ENCODE assay signal across 1 mouse cellular context in the genomic region with DNA sequence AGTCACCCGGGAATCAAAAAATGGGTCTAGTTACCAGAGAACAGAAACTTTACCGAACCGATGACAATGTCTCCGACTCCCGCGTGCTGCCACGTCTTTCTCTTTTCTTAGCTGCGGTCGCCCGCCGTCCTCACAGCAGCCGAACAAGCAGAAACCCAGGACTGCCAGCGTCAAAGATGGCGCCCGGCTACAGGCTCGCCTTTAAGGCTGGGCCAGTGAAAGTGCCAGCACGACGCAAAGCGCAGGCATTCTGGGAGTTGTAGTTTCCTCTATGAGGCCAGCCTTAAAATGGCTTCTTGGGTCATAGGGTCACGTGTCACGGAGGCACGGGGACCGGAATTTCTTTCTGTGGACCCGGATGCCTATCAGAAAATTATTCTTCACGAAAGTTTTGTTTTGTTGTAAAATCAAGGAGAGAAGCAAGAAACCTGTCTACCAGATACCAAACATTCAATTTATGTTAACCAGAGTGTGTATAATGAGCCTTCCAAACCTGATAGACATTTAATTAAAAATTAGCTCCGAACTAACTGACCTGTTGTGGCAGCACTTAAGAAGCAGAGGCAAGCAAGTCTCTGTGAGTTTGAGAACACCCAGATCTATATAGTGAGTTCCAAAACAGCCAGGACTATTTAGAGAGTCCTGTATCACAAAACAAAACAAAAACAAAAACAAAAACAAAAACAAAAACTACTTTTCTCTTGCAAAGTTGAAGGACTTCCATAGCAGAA.
TF ChIP-seq lines count a peak whose summit lies in the region.

A gene (minus strand): TSS at position 116 of the 731 bp plus-strand sequence.

TF ChIP-seq in MEL, 35 proteins besides CTCF, POLR2A, EP300 and RAD21 (continued from another document):
- TF ChIP-seq UBTF (IDR thresholded peaks at IDR 0.05; ENCODE audit: borderline replicate concordance, insufficient read depth, low read depth, low read length) = no peak
- TF ChIP-seq ZMIZ1 (IDR thresholded peaks at IDR 0.05; ENCODE audit: low read depth, low read length) = no peak; the same call in 1 of the 2 replicates
- TF ChIP-seq POLR2AphosphoS5 (IDR thresholded peaks at IDR 0.05; ENCODE audit: borderline replicate concordance, low read depth, low read length) = no peak; the same call in 1 of the 2 replicates
- peak; percentile 96 for TF ChIP-seq KAT2A (conservative IDR thresholded peaks at IDR 0.05; ENCODE audit: low read depth, low read length)
- peak; percentile 72 to 90 for TF ChIP-seq USF2 (IDR thresholded peaks at IDR 0.05; ENCODE audit: borderline replicate concordance in 1 of 2, insufficient read depth in 1 of 2, low read depth in 1 of 2, low read length in 2 of 2)
- no peak for TF ChIP-seq E2F4 (IDR thresholded peaks at IDR 0.05; ENCODE audit: borderline replicate concordance, low read depth, low read length)
- no peak for TF ChIP-seq MAFK (IDR thresholded peaks at IDR 0.05; ENCODE audit: borderline replicate concordance, low read depth, low read length)
- TF ChIP-seq TBP (IDR thresholded peaks at IDR 0.05; ENCODE audit: low read depth, low read length) = peak; percentile 87
- TF ChIP-seq ZC3H11A (IDR thresholded peaks at IDR 0.05; ENCODE audit: low read depth, low read length) = no peak
- no peak for TF ChIP-seq TAL1 (IDR thresholded peaks at IDR 0.05; ENCODE audit: low read length)
- peak; percentile 93 for TF ChIP-seq SIN3A (IDR thresholded peaks at IDR 0.05; ENCODE audit: low read length)
TF ChIP-seq in MEL: peak in this region for 15.
